Mouse (Mus musculus) frontal cortex, adult 2 months (tissue): ENCODE results near the gene Lhfpl3. TPM values are rescaled to one million over a fixed set of nuclear protein-coding genes. Genes with fewer than 3 reads are reported as not detected.

Source experiments
- DNase-seq, 2 experiments: peaks; one replicate each; pipeline ENCODE4 v3.0.0; 2022; ENCODE audit warnings: low spot score in 1 of 2; ENCODE audit errors: extremely low spot score in 1 of 2
- polyA plus RNA-seq: library from polyadenylated mRNA; depleted of rRNA; stranded (reverse); fragments of >200 nt; gene quantifications from 2 replicates; pipeline ENCODE4 v1.2.3, GENCODE M21; 2012; rRNA removed

The Lhfpl3 gene
- polyA plus RNA-seq, 1 experiment: 43.4 TPM

DNA sequence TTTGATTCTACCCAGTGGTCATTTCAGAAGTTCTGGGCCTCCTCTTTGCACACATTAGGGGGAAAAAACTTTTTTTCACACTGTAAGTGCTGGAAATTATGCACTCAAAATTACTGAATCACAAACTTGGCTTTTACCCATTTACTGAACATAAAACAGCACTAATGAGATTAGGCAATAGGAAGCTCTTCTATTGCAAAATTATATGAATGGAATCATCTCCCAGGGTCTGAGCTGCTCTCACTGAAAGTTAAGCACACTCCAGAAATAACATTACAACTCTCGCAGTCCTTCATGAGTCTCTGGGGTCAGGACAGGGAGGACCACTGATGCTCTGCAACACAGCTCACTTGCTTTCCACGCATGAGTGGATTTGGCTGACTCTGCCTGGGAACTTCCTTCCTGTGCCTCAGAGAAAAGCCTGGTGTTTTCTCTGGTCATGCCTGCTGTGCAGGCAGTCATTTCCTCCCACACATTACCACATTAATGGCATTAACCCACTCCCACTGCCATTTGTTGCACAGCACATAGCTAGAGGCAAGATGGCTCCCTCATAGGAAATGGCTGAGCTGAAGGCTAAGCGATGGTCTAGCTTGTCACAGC, 510.1 kb downstream of the Lhfpl3 start:
- no peak for DNase-seq

DNA sequence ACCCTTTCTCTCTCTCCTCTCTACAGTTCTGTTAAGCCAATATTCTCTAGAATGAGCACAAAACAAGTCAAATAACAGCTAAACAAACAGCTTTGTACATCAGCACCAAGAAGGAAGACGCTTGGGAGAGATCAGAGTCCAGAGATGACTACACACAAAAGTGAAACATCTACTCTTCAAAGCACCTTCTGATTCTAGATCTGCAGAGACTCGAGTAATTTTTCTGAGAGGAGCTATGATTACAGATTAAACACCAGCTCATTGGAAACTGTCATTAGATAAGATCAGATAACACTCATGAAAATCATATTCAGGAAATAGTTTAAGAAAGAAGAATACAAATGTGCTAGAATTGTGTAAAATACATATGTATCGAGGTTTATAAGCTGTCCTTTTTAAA, 527.5 kb downstream of the Lhfpl3 start:
- no peak for DNase-seq

DNA sequence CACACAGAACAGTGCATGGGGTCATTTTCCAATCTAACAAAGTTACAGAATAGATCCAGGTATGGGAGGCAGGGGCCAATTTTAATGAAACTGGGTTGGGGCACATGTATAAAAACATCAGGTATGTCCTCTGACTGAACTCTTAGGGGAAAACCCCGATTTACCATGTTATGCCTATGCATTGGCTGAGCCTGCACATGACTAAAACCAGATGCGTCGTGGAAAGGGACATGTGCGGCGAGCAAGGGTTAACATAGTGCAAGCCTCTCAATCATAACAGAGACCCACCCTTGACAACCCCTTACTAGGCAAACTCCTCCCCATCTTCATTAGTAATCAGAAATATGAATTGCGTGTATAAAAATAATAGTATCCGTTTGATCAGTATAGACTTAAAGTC, 533.5 kb downstream of the Lhfpl3 start:
- DNase-seq: no peak

DNA sequence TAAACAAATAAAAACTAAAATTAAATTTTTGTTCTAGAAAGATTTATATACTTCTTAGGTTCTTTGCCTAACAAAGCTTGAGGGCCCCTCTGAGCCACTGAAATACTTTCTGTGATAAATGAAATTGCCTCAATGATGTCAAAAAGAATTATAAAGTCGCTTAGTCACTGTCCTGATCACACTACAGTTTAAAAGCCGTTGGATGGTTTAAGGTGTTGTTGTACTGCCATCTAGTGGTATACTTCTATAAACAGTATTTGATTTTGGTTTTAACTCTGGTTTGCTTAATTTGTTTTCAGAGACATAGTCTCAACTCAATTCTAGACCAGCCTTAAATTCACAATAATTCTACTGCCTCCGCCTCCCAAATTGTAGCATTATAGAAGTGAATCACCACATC, 539.0 kb downstream of the Lhfpl3 start:
- peak in 1 of 2 experiments; percentile 57 for DNase-seq

DNA sequence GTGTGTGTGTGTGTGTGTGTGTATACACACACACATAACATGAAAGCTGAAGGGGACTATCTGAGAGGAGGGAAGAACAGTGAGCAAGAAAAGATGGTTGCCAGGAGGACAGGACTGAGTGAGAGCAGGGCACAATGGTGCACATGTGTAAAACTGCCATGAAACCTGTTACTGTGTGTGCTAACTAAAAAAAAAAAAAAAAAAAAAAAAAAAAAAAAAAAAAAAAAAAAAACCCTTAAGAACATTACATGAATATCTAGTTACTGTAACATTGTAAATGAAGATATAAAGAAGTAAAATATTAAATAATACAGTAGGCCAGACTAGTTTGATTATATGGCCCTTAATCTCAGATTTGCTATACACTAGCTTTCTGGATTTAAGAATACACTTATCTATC, 543.3 kb downstream of the Lhfpl3 start:
- no peak for DNase-seq

Other genes with a start within 250 kb of the Lhfpl3 start
- gene Orc5, start 195.6 kb upstream of the Lhfpl3 start, polyA plus RNA-seq: 8.8 and 11.4 TPM in 2 replicates